Mouse (Mus musculus) gastrocnemius, adult 2 months (tissue): ENCODE measurements around the gene Lrfn1. TPM values are rescaled to one million over a fixed set of nuclear protein-coding genes. Genes with fewer than 3 reads are reported as not detected.
"Not testable (repeated sequence)": the region's sequence is repeated elsewhere in the genome, so short reads cannot be mapped to it uniquely, and the experiment has no call there.

Experiments
- DNase-seq: peaks from one replicate; pipeline ENCODE4 v3.0.0; 2022
- H3K27ac ChIP-seq: fragments of 200-600 bp; 2 replicates; pipeline ENCODE4 v1.8.1; 2022; ENCODE audit warnings: mild to moderate bottlenecking
- H3K4me3 ChIP-seq: fragments of 200-600 bp; 2 replicates; pipeline ENCODE4 v1.8.1; 2022; ENCODE audit warnings: mild to moderate bottlenecking, moderate library complexity
- CTCF ChIP-seq: fragments of 200-600 bp; IDR thresholded peaks from 2 replicates; pipeline ENCODE4 v1.8.1; 2022; ENCODE audit warnings: antibody characterized with exemption, mild to moderate bottlenecking, moderate library complexity
- intact Hi-C: fragments of 180-260 bp; cut with DNase I; formaldehyde crosslinking; loops from one replicate; pipeline ENCODE4 v1.15.1; 2025
- total RNA-seq, 2 experiments: library from RNA; stranded (reverse); gene quantifications; 2 replicates each; pipeline ENCODE4 v1.2.3; 2021

Lrfn1 gene
- total RNA-seq, 2 experiments from 2014 or later, result 0.14 to 0.18 TPM

DNA sequence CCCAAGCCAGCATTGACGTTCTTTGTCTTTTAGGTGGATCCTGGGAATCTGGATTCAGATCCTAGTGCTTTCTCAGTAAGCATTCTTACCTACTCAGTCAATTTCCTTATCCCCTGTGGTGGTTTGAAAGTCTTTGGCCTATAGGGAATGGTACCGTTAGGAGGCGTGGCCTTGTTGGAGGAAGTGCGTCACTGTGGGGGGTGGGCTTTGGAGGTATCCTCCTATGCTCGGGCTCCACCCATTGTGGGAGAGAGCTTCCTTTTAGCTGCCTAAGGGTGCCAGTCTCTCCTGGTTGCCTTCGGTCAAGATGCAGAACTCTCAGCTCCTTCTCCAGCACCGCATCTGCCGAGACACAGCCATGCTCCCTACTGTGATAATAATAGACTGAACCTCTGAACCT is 40.5 kb downstream of the Lrfn1 start:
- no peak for TF ChIP-seq CTCF
- intact Hi-C loops, result loop anchor here (5.0 kb wide), 1 partner anchor 110 kb away; no protein-coding TSS in a partner anchor
- Histone ChIP-seq H3K27ac (no peak overlapping the region), H3K4me3 (no peak overlapping the region)
- no peak for DNase-seq

DNA sequence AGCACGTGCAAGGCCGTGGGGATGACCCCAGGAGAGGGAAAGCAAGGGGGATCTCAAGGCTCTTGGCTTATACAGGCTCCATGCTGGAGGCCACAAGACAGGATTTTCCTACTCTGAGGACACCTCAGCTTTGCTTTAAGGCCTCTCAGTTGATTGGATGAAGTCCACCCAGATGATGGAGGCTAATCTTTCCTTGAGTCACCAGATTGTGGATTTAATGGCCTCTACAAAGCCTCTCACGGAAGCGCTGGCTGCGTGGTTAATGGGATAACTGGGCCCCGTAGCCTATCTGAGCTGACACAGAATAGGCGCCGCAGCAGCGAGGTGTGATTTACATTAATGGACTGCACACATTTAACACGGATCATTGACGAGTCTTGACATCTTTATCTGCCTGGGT is 43.6 kb downstream of the Lrfn1 start:
- intact Hi-C loops, result no loop called here
- no peak for DNase-seq
- TF ChIP-seq CTCF, result no peak
- H3K27ac ChIP-seq, result no peak overlapping the region
- no peak overlapping the region for H3K4me3 ChIP-seq

DNA sequence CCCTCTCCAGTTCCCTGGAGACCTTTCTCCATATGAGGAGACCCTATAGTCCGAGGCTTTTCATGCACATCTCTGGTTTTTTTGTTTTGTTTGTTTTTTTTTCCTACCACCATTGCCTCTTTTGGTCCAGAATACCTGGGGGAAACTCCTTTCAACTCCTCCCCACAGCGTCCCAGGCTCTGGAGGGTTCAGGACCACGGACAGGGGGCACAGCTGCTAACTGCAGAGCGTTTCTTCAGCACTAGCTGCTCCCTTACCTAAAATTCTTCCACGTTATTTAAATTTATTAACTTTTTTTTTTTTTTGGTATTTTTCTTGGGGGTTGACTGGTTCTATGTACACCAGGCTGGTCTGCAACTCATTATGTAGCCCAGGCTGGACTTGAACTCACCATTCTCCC is 53.8 kb downstream of the Lrfn1 start:
- no peak overlapping the region for H3K27ac ChIP-seq
- intact Hi-C loops, result no loop called here
- H3K4me3 ChIP-seq, result no peak overlapping the region
- no peak for DNase-seq
- TF ChIP-seq CTCF, result no peak

- H3K27ac ChIP-seq, DNase-seq, H3K4me3 ChIP-seq, intact Hi-C loops: not testable (repeated sequence)
These were observed 57.3 kb downstream of the Lrfn1 start for GRCm38 (mm10) chr7:28509121-28509520.

DNA sequence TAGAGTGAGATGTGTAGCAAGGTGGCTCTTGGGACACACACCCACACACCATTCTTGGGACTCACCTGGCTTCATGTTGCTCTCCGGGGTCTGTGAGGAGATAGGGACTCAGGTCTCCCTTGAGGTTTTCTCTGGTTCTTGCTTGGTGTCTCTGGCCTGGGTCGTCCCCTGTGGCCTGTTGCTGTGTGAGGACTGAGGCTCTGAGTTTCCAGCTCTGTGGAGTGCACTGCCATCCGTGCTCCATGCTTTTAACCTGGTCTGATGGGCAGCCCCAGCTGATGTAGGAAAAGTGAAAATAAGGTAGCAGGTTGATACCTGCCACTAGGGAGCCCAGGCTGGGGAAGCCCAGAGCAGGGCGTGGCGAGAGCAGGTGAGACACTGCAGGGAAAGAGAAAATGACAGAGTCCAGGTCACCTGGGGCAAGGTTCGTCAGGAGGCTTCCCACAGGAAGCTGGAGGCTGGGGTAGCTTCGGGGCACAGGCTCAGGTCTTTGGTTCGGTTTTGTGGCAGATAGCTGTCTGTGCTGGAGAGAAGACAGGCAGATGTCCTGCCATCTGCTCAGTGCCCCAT is 58.7 kb downstream of the Lrfn1 start, which contains the start of gene Ifnl2:
TSS of gene Ifnl2 (minus strand) at position 51 of the 570 bp plus-strand sequence.
- intact Hi-C loops, result not testable (repeated sequence)

DNA sequence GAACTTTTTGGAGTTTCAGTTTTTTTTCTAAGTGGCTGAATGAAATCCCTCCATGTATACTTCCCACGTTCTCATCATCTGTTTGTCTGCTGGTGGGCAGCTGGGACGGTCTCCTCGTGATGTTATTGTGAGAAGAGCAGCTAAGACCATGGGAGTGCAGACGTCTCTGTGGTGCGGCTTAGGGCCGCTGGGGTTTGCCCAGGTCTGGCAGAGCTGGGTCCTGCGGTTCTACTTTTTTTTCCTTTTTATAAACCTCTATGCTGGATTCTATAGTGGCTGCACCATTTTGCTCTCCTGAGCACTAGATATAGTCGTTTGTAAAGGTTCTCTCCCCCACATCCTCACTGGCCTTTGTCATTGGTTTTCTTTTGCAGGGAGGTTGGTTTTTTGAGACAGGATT is 59.7 kb downstream of the Lrfn1 start:
- no peak for DNase-seq
- no peak overlapping the region for H3K4me3 ChIP-seq
- no peak overlapping the region for H3K27ac ChIP-seq
- TF ChIP-seq CTCF, result no peak
- intact Hi-C loops, result no loop called here

More for the DNA sequence above, 58.7 kb downstream of the Lrfn1 start, which contains the start of gene Ifnl2:
- H3K27ac ChIP-seq, H3K4me3 ChIP-seq, DNase-seq: not testable (repeated sequence)

Other genes starting within 250 kb of the Lrfn1 start
- gene Eid2, start 184.1 kb upstream of the Lrfn1 start, total RNA-seq, result 1 to 10 TPM; 6.4 to 6.8 TPM
- 1 to 10 TPM; 5.0 to 7.8 TPM for gene Eid2b, start 174.2 kb upstream of the Lrfn1 start, total RNA-seq
- gene Selenov, start 160.8 kb upstream of the Lrfn1 start, total RNA-seq, result not detected
- gene Dll3, start 149.7 kb upstream of the Lrfn1 start, total RNA-seq, result not detected
- 10 to 100 TPM; 38.2 to 49.3 TPM for gene Timm50, start 139.9 kb upstream of the Lrfn1 start, total RNA-seq
- gene Supt5, start 113.2 kb upstream of the Lrfn1 start, total RNA-seq, result 10 to 100 TPM; 57.9 to 68.6 TPM
- gene Rps16, start 101.3 kb upstream of the Lrfn1 start, total RNA-seq, result 100 to 1,000 TPM; 373 to 449 TPM
- gene Plekhg2, start 79.4 kb upstream of the Lrfn1 start, total RNA-seq, result 1 to 10 TPM; 4.0 to 7.5 TPM
- gene Zfp36, start 71.7 kb upstream of the Lrfn1 start, total RNA-seq, result 10 to 100 TPM; 10.0 to 36.7 TPM
- gene Med29, start 59.3 kb upstream of the Lrfn1 start, total RNA-seq, result 10 to 100 TPM; 22.1 to 28.3 TPM
- 10 to 100 TPM; 31.0 to 35.0 TPM for gene Paf1, start 59.0 kb upstream of the Lrfn1 start, total RNA-seq
- gene Gmfg, start 14.5 kb upstream of the Lrfn1 start, total RNA-seq, result 1 to 10 TPM; 2.1 to 2.4 TPM
- not detected for gene Ifnl2, start 58.5 kb downstream of the Lrfn1 start, total RNA-seq
- not detected for gene Ifnl3, start 70.9 kb downstream of the Lrfn1 start, total RNA-seq
- gene Sycn, start 88.9 kb downstream of the Lrfn1 start, total RNA-seq, result not detected
- gene Nccrp1, start 95.3 kb downstream of the Lrfn1 start, total RNA-seq, result not detected
- gene Samd4b, start 146.2 kb downstream of the Lrfn1 start, total RNA-seq, result 10 to 100 TPM; 13.0 to 13.1 TPM
- 1 to 10 TPM; 2.4 to 3.2 TPM for gene Pak4, start 146.2 kb downstream of the Lrfn1 start, total RNA-seq
- not detected for gene Acp7, start 179.4 kb downstream of the Lrfn1 start, total RNA-seq
- under 1 TPM; 0.47 to 0.84 TPM for gene Fbxo27, start 240.9 kb downstream of the Lrfn1 start, total RNA-seq